Mouse (Mus musculus) erythroblast, embryonic 14.5 days (primary cell): ENCODE measurements around the gene Ntng2.

Source experiments
- GATA1 ChIP-seq: IDR thresholded peaks from 2 replicates; pipeline ENCODE4 v1.6.1; 2012; ENCODE audit warnings: low read length, inconsistent platforms, mixed read lengths
- TAL1 ChIP-seq: IDR thresholded peaks from 3 replicates; pipeline ENCODE4 v1.6.1; 2012; ENCODE audit warnings: low read length, inconsistent platforms, mixed read lengths

- TF ChIP-seq GATA1 (no peak), TAL1 (no peak)
These were observed 34.9 kb downstream of the Ntng2 start for GRCm38 (mm10) chr2:29217897-29218296.
